In genomic region chr2:152825168-152825697, GRCm38 (mm10) we compare ENCODE assay signal across 11 mouse cellular contexts. TPM values are rescaled to one million over a fixed set of nuclear protein-coding genes. Genes with fewer than 3 reads are reported as not detected.
DNase-seq lines count a peak whose midpoint lies in the region; ATAC-seq and TF ChIP-seq lines count a peak whose summit lies in the region.
"Had no signal": no experiment of that assay in that cellular context is flagged by ENCODE, and none has a peak within 500 bp of the region (broad histone marks: within the 10 kb centered on the region; RNA-seq: fewer than 3 reads in every experiment).

No protein-coding gene starts in this region.

- peak; percentile 8 for DNase-seq in kidney, adult 18-20 months
- no peak for DNase-seq in kidney, adult 8-10 months
- DNase-seq in thymus, adult 2 months = no peak
- no peak for DNase-seq in thymus, postnatal 0 days (ENCODE audit: low spot score)
- no peak for DNase-seq in ovary, postnatal 10 days (ENCODE audit: low spot score)
- DNase-seq: cerebellum, postnatal 25 days; layer of hippocampus, postnatal 36 days had no signal

- H3K27me3 ChIP-seq in erythroblast, embryonic 14.5 days (ENCODE audit: control insufficient read depth) = no peaks in the 10 kb centered on the region
- H3K27me3 ChIP-seq in thymus, adult 2 months (ENCODE audit: control insufficient read depth, insufficient read depth, low read length) = no peaks in the 10 kb centered on the region
- no peaks in the 10 kb centered on the region for H3K27me3 ChIP-seq in neural tube, embryonic 14.5 days (ENCODE audit: control insufficient read depth, insufficient read depth, low read length)
- H3K27me3 ChIP-seq: Patski had no signal

- peaks cover 93% of the 10 kb centered on the region for H3K4me1 ChIP-seq in erythroblast, embryonic 14.5 days (ENCODE audit: control insufficient read depth)
- peaks cover 43% of the 10 kb centered on the region for H3K4me1 ChIP-seq in thymus, adult 2 months (replicated peaks; ENCODE audit: control insufficient read depth, insufficient read depth, low read length)
- H3K4me1 ChIP-seq in neural tube, embryonic 14.5 days (ENCODE audit: control insufficient read depth, insufficient read depth, low read length) = peaks cover 68% of the 10 kb centered on the region

- 91% methylated on average over 4 of the region's 4 CpGs for WGBS in thymus, adult 2 months
- 83% methylated on average over 4 of the region's 4 CpGs for WGBS in neural tube, embryonic 14.5 days

- H3K9me3 ChIP-seq in erythroblast, embryonic 14.5 days (ENCODE audit: control insufficient read depth, low read length) = no peaks in the 10 kb centered on the region
- H3K9me3 ChIP-seq in neural tube, embryonic 14.5 days (ENCODE audit: control insufficient read depth, low read length) = no peaks in the 10 kb centered on the region

- ATAC-seq in erythroblast, adult 5-6 weeks (replicated peaks; ENCODE audit: low FRiP score, poor library complexity, severe bottlenecking) = no peak
- ATAC-seq in neural tube, embryonic 14.5 days (ENCODE audit: low read depth) = no peak
- ATAC-seq: Patski had no signal

- H3K9ac ChIP-seq in neural tube, embryonic 14.5 days (replicated peaks; ENCODE audit: low read depth, low read length) = no peak overlapping the region

- H3K36me3 ChIP-seq in erythroblast, embryonic 14.5 days (ENCODE audit: control insufficient read depth) = peaks cover 93% of the 10 kb centered on the region
- H3K36me3 ChIP-seq in thymus, adult 2 months (ENCODE audit: control insufficient read depth, insufficient read depth, low read length) = peaks cover 22% of the 10 kb centered on the region; the same call in 1 of the 2 replicates
- H3K36me3 ChIP-seq in neural tube, embryonic 14.5 days (ENCODE audit: control insufficient read depth, insufficient read depth, low read length) = no peaks in the 10 kb centered on the region

- no peak for TF ChIP-seq CTCF in thymus, adult 2 months (IDR thresholded peaks at IDR 0.05; ENCODE audit: borderline replicate concordance, control insufficient read depth, extremely low read depth, insufficient read depth, low read length, poor library complexity)

- peak overlapping the region; percentile 90 for H3K4me3 ChIP-seq in erythroblast, embryonic 14.5 days (replicated peaks)
- H3K4me3 ChIP-seq in thymus, adult 2 months (ENCODE audit: control insufficient read depth, insufficient read depth, low read length) = peak overlapping the region; percentile 33
- no peak overlapping the region for H3K4me3 ChIP-seq in neural tube, embryonic 14.5 days (ENCODE audit: low read depth, low read length)

- TF ChIP-seq POLR2A in thymus, adult 2 months (IDR thresholded peaks at IDR 0.05; ENCODE audit: control insufficient read depth, extremely low read depth, insufficient read depth, low read length, poor library complexity) = no peak

- H3K4me2 ChIP-seq in neural tube, embryonic 14.5 days (ENCODE audit: low read depth, low read length) = 0 out of 2 replicates have a peak overlapping the region, but pooled peaks have one; percentile 9

- H3K27ac ChIP-seq in thymus, adult 2 months (ENCODE audit: control insufficient read depth, insufficient read depth, low read length) = peak overlapping the region; percentile 38; the same call in 1 of the 2 replicates
- no peak overlapping the region for H3K27ac ChIP-seq in neural tube, embryonic 14.5 days (ENCODE audit: low read depth, low read length)

RNA-seq across cellular contexts. Expression of gene Bcl2l1, which starts 6.3 kb away (rescaled TPM):
- 212 and 213 TPM in 2 replicates for polyA plus RNA-seq in erythroblast, embryonic 14.5 days (2012)
- total RNA-seq in erythroblast, adult 5-6 weeks (2015; ENCODE audit: low replicate concordance) = 543 and 572 TPM in 2 replicates
- total RNA-seq in erythroblast, adult 5-6 weeks (2017; ENCODE audit: low replicate concordance) = 807 and 937 TPM in 2 replicates
- 205 and 207 TPM in 2 replicates for polyA plus RNA-seq in thymus, adult 2 months (2012; rRNA removed)
- 178 TPM in 2 replicates for polyA plus RNA-seq in thymus, postnatal 0 days (2015; fragmentation: Nextera tagmentation; extraction: Ambion mirVana)
- 142 and 159 TPM in 2 replicates for polyA plus RNA-seq in neural tube, embryonic 14.5 days (2014; fragmentation: Nextera tagmentation; extraction: Ambion mirVana)

RNA-seq across cellular contexts. Expression of gene Tpx2, which starts 22.5 kb away (rescaled TPM):
- polyA plus RNA-seq in erythroblast, embryonic 14.5 days (2012) = 4.9 and 5.7 TPM in 2 replicates
- total RNA-seq in erythroblast, adult 5-6 weeks (2015; ENCODE audit: low replicate concordance) = 39.8 and 43.9 TPM in 2 replicates
- total RNA-seq in erythroblast, adult 5-6 weeks (2017; ENCODE audit: low replicate concordance) = 53.4 and 65.9 TPM in 2 replicates
- 16.1 and 19.1 TPM in 2 replicates for polyA plus RNA-seq in thymus, adult 2 months (2012; rRNA removed)
- polyA plus RNA-seq in thymus, postnatal 0 days (2015; fragmentation: Nextera tagmentation; extraction: Ambion mirVana) = 72.5 and 81.3 TPM in 2 replicates
- 7.5 and 12.6 TPM in 2 replicates for polyA plus RNA-seq in neural tube, embryonic 14.5 days (2014; fragmentation: Nextera tagmentation; extraction: Ambion mirVana)
